In genomic region chr8:47970576-47970975, GRCm38 (mm10) we compare ENCODE assay signal across 20 mouse cellular contexts. TPM values are rescaled to one million over a fixed set of nuclear protein-coding genes. Genes with fewer than 3 reads are reported as not detected.
DNase-seq lines count a peak whose midpoint lies in the region; ATAC-seq and TF ChIP-seq lines count a peak whose summit lies in the region.
"Had no signal": no experiment of that assay in that cellular context is flagged by ENCODE, and none has a peak within 500 bp of the region (broad histone marks: within the 10 kb centered on the region; RNA-seq: fewer than 3 reads in every experiment).

No protein-coding gene starts in this region.

- no peak overlapping the region for H3K9ac ChIP-seq in heart, embryonic 15.5 days
- 0 out of 2 replicates have a peak overlapping the region, but pooled peaks have one; percentile 13 for H3K9ac ChIP-seq in kidney, embryonic 16.5 days (replicated peaks; ENCODE audit: low read length)
- H3K9ac ChIP-seq: limb, embryonic 13.5 days; liver, embryonic 13.5 days; lung, embryonic 14.5 days; stomach, embryonic 15.5 days had no signal

- 46% methylated on average over 5 of the region's 5 CpGs for WGBS in heart, embryonic 15.5 days
- WGBS in kidney, adult 2 months = 33% methylated on average over 5 of the region's 5 CpGs
- 48% methylated on average over 5 of the region's 5 CpGs for WGBS in kidney, embryonic 16.5 days

- TF ChIP-seq CTCF in kidney, adult 2 months (conservative IDR thresholded peaks at IDR 0.05; ENCODE audit: insufficient read depth, insufficient read length, low read depth, low read length) = no peak

- no peaks in the 10 kb centered on the region for H3K9me3 ChIP-seq in heart, embryonic 15.5 days (replicated peaks)
- H3K9me3 ChIP-seq in kidney, embryonic 16.5 days (ENCODE audit: low read length) = no peaks in the 10 kb centered on the region
- H3K9me3 ChIP-seq: hindbrain, embryonic 10.5 days; limb, embryonic 13.5 days; liver, embryonic 13.5 days; stomach, embryonic 15.5 days had no signal

- TF ChIP-seq POLR2A in kidney, adult 2 months (IDR thresholded peaks at IDR 0.05; ENCODE audit: low read depth, low read length) = peak; percentile 5

- no peaks in the 10 kb centered on the region for H3K36me3 ChIP-seq in heart, embryonic 15.5 days
- no peaks in the 10 kb centered on the region for H3K36me3 ChIP-seq in kidney, adult 2 months (ENCODE audit: control insufficient read depth, insufficient read depth, low read length)
- peaks cover 6% of the 10 kb centered on the region; the same call in 1 of the 2 replicates for H3K36me3 ChIP-seq in kidney, embryonic 16.5 days (ENCODE audit: insufficient read depth, low read length)
- H3K36me3 ChIP-seq: hindbrain, embryonic 10.5 days; limb, embryonic 13.5 days; liver, embryonic 13.5 days; stomach, embryonic 15.5 days had no signal

- no peak; the same call in 1 of the 2 replicates for ATAC-seq in heart, embryonic 15.5 days (replicated peaks; ENCODE audit: insufficient number of reproducible peaks, insufficient read depth, low FRiP score, low read depth)
- ATAC-seq in kidney, embryonic 16.5 days (ENCODE audit: low FRiP score, low TSS enrichment) = peak; percentile 88
- ATAC-seq: forebrain, embryonic 16.5 days had no signal

- H3K4me3 ChIP-seq in heart, embryonic 15.5 days = no peak overlapping the region
- H3K4me3 ChIP-seq in kidney, adult 2 months (ENCODE audit: insufficient read depth, low read depth, low read length) = peak overlapping the region; percentile 1; the same call in 1 of the 2 replicates
- H3K4me3 ChIP-seq in kidney, embryonic 16.5 days (ENCODE audit: low read length) = no peak overlapping the region
- H3K4me3 ChIP-seq: hindbrain, embryonic 10.5 days; limb, embryonic 13.5 days; liver, embryonic 13.5 days; stomach, embryonic 15.5 days had no signal

- DNase-seq in heart, postnatal 14 days = no peak
- peak; percentile 94 for DNase-seq in kidney, adult 2 months
- no peak for DNase-seq in cerebellum, adult 9-11 months
- DNase-seq in layer of hippocampus, postnatal 14 days (ENCODE audit: low spot score in 2 of 2) = no peak
- no peak for DNase-seq in urinary bladder, adult 18-20 months (ENCODE audit: low spot score in 2 of 2)
- DNase-seq: adrenal gland, adult 8-10 months; cerebellum, postnatal 10 days; embryo, embryonic 11 days; gastrocnemius, postnatal 25 days; liver, embryonic 13.5 days; lung, embryonic 14.5 days; lung, postnatal 4 days; right cerebral cortex, postnatal 25 days; thymus, adult 18-20 months had no signal

- H3K27me3 ChIP-seq in heart, embryonic 15.5 days = no peaks in the 10 kb centered on the region
- H3K27me3 ChIP-seq in kidney, adult 2 months (replicated peaks; ENCODE audit: control insufficient read depth, insufficient read depth, low read length) = no peaks in the 10 kb centered on the region
- no peaks in the 10 kb centered on the region for H3K27me3 ChIP-seq in kidney, embryonic 16.5 days (ENCODE audit: insufficient read depth, low read length)
- H3K27me3 ChIP-seq: limb, embryonic 13.5 days; liver, embryonic 13.5 days; stomach, embryonic 15.5 days had no signal

- intact Hi-C loops in heart, postnatal 14 days (cut with DNase I) = no loop called here

- peak overlapping the region; percentile 65 for H3K27ac ChIP-seq in heart, embryonic 15.5 days
- peak overlapping the region; percentile 99 for H3K27ac ChIP-seq in kidney, adult 2 months (ENCODE audit: insufficient read depth, low read depth, low read length)
- peak overlapping the region; percentile 90 for H3K27ac ChIP-seq in kidney, embryonic 16.5 days (ENCODE audit: low read length)
- H3K27ac ChIP-seq: hindbrain, embryonic 10.5 days; limb, embryonic 13.5 days; liver, embryonic 13.5 days; stomach, embryonic 15.5 days had no signal

- H3K4me1 ChIP-seq in heart, embryonic 15.5 days (replicated peaks) = peaks cover 40% of the 10 kb centered on the region
- H3K4me1 ChIP-seq in kidney, adult 2 months (ENCODE audit: control insufficient read depth, insufficient read depth, low read length) = peaks cover 44% of the 10 kb centered on the region
- H3K4me1 ChIP-seq in kidney, embryonic 16.5 days (ENCODE audit: insufficient read depth, low read length) = peaks cover 72% of the 10 kb centered on the region

- no peak overlapping the region for H3K4me2 ChIP-seq in heart, embryonic 15.5 days
- H3K4me2 ChIP-seq in kidney, embryonic 16.5 days (replicated peaks; ENCODE audit: low read depth, low read length) = peak overlapping the region; percentile 31
- H3K4me2 ChIP-seq: limb, embryonic 13.5 days; liver, embryonic 13.5 days; lung, embryonic 14.5 days; stomach, embryonic 15.5 days had no signal

RNA-seq across cellular contexts. Expression of gene Wwc2, which starts 20.1 kb away (rescaled TPM):
- 11.7 and 12.3 TPM in 2 replicates for polyA plus RNA-seq in heart, embryonic 15.5 days (2015; fragmentation: Nextera tagmentation; extraction: Ambion mirVana)
- 10 to 100 TPM; 33.2 to 33.4 TPM for total RNA-seq in heart, postnatal 14 days (2021)
- polyA plus RNA-seq in kidney, adult 2 months (2012; rRNA removed) = 20.4 and 22.1 TPM in 2 replicates
- 16.7 and 17.9 TPM in 2 replicates for polyA plus RNA-seq in kidney, embryonic 16.5 days (2015; fragmentation: Nextera tagmentation; extraction: Ambion mirVana)
- total RNA-seq in layer of hippocampus, postnatal 14 days (2021) = 10 to 100 TPM; 28.0 to 29.4 TPM
